Mouse (Mus musculus) C2C12 (cell line): ENCODE measurements around the gene Bcl3.

ENCODE experiments used
- CEBPB ChIP-seq: IDR thresholded peaks from one replicate; pipeline ENCODE4 v1.6.1; 2011; ENCODE audit warnings: low read depth, mild to moderate bottlenecking, control low read depth, moderate library complexity
- CTCF ChIP-seq: IDR thresholded peaks from one replicate; pipeline ENCODE4 v1.5.1; 2011; ENCODE audit not compliant: control insufficient read depth, insufficient read depth, insufficient read length
- MYOD1 ChIP-seq: IDR thresholded peaks from one replicate; pipeline ENCODE4 v1.6.1; 2011; ENCODE audit warnings: low read depth; ENCODE audit not compliant: control insufficient read depth, insufficient read length
- USF1 ChIP-seq: IDR thresholded peaks from one replicate; pipeline ENCODE4 v1.6.1; 2011; ENCODE audit warnings: low read depth, mild to moderate bottlenecking, control low read depth, moderate library complexity

GRCm38 (mm10) chr7:19865246-19866036, 42.9 kb upstream of the Bcl3 start:
- TF ChIP-seq MYOD1 (no peak), CTCF (no peak), USF1 (no peak), CEBPB (no peak)
